Mouse (Mus musculus): Measurements from ENCODE around the gene Igfals. TPM values are rescaled to one million over a fixed set of nuclear protein-coding genes. Genes with fewer than 3 reads are reported as not detected.

Igfals gene
- polyA plus RNA-seq (2015; fragmentation: Nextera tagmentation; extraction: Ambion mirVana), result 2.1 and 2.4 TPM in 2 replicates

DNA sequence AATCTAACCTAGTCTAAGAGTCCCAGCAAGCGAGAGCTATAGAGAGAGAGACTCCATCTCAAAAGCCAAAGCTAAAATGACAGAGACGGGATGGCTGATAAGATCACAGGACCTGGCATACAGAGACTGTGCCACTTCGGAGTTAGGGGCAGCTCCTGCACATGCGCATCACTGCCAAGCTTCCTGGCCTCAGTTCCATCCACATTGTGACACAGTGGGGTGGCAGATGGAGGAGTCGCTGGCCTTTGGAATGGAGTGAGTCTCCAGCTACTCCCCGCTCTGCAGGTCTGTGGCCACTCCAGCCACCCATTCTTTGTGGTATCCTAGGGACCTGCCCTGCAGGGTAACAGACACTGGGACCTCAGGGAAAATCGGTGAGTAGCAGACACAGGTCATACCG is at the start of gene Igfals:
Gene Igfals, plus strand, starts transcription at position 222 of the 400 bp plus-strand sequence.
- DNase-seq (ENCODE audit: low spot score), result no peak

DNA sequence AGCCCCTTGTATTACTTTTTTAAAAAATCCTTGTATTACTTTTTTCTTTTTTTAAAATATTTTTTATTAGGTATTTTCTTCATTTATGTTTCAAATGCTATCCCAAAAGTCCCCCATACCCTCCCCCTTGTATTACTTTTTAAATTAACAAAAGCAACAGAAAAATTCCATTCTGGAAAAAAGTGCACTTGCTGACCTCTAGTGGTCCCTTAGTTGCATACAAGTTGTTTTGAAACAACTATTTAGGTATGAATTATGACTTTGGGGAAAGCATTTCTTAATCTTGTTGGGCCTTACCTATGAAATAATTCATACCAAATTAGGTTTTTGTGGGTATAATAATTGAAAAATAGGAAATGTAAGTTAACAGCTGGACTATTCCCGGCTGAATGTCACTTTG is 48.3 kb upstream of the Igfals start:
- DNase-seq (ENCODE audit: low spot score), result no peak

GRCm38 (mm10) chr17:24818172-24818571 is 47.6 kb upstream of the Igfals start:
- DNase-seq (ENCODE audit: low spot score), result no peak

GRCm38 (mm10) chr17:24819469-24819868 is 46.3 kb upstream of the Igfals start:
- no peak for DNase-seq (ENCODE audit: low spot score)

DNA sequence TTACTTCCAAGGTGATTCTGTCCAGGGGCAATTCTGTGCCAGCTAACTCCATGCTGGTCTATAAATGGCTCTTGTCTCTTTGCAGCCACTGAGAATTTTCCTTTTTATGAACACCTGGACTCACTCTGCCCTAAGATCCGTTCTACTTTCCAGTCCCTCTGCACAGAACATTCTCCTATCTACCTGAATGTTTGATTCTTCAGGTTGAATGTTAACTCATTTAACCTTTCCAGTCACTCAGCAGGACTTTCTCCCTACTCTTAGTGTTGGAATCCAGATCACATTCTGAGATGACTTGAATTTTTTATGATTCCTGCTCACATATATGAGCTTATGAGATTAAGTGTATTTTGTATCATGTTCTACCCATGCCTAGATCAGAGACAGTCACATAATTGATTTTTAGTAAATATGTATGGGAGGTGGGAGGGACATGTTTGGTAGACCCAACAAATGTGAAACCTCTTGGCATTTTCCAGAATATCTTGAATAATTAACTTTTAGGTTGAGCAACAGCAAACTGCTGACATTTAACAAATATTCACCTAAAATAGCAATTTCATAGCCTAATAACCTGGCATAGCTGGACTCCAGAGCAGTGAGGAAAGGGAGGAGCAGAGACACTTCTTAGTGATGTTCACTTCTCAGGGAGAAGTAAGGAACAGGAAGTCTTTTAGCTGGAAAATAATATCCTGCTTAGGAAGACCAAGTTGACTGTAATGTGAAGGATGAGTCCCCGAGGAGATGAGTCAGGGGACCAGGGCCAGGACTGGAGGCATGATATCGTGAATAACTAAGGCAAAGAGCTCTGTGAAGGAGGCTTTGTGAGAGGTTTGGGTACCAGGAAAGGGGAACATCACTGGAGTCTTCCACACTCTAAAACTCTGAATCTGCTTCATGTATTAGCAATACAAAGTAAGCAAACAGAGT is 44.2 kb upstream of the Igfals start:
- no peak for DNase-seq (ENCODE audit: low spot score)

DNA sequence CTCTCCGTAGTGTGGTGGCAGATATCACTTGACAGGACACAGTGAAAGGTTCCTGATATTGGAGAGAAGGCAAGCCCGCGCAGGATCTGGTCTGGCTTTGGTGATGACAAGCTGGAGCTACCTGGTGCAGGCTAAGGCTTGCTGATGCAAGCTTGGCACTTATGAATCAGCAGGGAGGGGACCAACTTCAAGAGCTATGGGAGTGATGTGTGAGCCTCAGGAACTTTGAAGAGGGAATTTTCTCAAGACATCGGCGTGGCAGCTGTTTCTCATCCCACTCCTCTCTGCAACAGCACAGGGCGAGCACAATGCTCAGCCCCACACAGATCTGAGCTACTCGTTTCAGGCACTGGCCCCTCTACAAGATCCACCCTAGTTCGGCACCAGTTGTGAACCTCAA is 26.0 kb upstream of the Igfals start, which contains the start of gene Hagh:
Gene Hagh, plus strand, starts transcription at position 302 of the 400 bp plus-strand sequence.
- DNase-seq (ENCODE audit: low spot score), result no peak

DNA sequence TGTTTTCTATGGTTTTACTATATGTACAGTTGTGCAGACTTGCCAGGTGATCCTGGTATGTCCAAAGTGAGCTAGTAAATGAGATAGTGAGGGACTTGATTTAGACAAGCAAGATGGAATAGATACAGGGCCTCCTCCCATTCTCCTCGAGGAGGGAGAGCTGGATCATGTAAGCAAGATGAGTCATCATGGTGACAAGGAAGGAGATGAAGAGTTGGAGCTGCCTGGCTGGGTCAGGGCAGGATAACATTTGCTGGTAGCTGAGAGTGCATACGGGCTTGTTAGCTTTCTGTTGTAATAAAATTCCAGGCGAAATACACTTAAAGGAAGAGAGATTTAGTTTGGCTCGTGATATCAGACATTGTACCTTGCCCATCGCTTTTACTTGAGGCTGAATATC is 25.5 kb upstream of the Igfals start:
- DNase-seq (ENCODE audit: low spot score), result no peak

DNA sequence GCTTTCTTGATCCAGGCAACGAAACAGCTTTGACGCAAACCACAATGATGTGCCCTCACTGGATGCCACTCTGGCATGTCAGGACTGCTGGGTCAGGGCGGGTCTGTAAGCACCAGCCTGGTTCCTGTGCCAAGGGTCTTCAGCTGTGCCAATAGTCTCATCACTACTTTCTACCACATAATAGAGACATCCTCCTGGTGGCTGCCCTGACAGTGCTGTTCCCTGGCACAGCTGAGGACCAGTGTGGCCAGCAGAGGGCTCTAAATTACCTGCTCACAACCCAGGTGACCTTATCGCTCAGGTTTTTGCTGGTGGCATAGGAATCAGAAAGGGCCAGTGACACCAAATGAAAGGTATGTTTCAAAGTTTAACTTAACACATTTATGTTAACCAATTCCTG is 24.7 kb upstream of the Igfals start:
- peak; percentile 31 for DNase-seq (ENCODE audit: low spot score)

- no peak for DNase-seq (ENCODE audit: low spot score)
These were observed 23.2 kb upstream of the Igfals start for GRCm38 (mm10) chr17:24842631-24843030.

- no peak for DNase-seq (ENCODE audit: low spot score)
These were observed 21.3 kb upstream of the Igfals start for GRCm38 (mm10) chr17:24844525-24844924.

DNA sequence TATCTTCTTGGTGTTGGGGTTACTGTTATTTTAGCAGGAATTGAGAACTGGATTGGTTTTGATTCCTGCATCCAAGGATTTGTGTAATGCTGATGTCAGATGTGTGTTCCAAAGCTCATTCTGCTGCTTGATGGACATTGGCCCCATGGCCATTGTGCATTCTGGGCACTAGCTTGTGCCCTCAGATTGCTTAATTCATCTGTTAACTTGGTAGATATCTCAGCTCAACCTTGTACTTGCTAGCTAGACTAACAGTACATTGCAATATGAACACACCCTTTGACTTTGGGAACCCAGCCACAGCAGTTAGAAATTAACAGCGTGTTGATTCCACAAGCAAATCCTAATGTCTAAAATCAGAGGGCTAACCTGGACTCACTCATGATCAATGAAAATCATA is 18.4 kb upstream of the Igfals start:
- DNase-seq (ENCODE audit: low spot score), result no peak

DNA sequence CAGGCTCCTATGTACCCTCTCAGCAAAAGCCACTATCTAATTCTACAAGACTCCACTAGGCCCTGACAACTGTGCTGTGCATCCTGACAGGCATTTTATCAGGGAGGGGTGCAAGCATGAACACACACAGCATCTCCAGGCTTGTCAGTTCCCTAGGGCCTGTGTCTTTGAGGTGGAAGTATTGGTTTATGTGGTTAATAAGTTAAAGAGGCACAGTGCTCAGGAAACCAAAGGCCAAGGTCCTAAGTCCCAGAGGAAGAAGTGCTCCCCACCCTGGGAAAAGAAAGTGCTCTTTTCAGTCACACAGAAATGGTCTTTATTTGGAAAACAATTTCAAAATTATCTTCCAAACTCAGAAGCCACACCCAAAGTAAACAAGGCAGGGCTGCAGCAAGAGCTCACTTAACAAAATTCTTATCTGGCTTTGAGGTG is 17.2 kb upstream of the Igfals start:
- no peak for DNase-seq (ENCODE audit: low spot score)

- no peak for DNase-seq (ENCODE audit: low spot score)
These were observed 16.1 kb upstream of the Igfals start for GRCm38 (mm10) chr17:24849733-24850064.

DNA sequence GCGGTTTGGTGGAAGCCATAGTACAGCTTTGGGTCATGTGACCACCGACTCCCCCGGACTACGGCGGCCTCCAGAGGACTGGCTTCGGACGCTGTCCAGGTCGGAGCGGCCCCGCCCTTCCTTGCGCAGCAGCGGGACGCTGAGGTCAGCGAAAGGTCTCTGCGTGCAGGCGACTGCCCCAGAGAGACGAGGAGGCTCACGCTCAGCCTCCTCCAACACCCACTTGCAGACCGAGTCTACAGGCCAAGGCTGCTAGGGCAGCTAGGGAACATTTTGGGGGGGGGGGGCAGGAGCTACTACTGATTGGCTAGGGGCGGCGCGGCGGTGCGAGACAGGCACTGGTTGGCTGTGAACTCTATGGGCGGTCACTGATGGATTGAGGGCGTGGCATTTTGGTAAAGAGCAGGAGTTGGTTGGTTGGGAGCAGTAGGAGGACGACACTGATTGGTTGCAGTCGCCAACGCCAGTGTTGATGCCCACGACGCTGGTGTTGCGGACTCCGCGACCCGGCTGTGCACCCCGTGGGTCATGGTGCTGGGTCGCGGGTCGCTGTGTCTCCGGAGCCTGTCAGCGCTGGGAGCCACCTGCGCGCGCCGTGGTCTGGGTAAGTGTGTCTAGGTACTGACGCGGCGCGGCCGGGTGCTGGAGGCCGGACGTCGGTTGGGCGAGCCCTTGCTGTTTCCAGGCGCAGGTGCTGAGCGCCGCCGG is 15.6 kb upstream of the Igfals start, which contains the start of gene Fahd1:
Gene Fahd1, minus strand, starts transcription at position 300 of the 708 bp plus-strand sequence.
- peak; percentile 96 for DNase-seq (ENCODE audit: low spot score)

DNA sequence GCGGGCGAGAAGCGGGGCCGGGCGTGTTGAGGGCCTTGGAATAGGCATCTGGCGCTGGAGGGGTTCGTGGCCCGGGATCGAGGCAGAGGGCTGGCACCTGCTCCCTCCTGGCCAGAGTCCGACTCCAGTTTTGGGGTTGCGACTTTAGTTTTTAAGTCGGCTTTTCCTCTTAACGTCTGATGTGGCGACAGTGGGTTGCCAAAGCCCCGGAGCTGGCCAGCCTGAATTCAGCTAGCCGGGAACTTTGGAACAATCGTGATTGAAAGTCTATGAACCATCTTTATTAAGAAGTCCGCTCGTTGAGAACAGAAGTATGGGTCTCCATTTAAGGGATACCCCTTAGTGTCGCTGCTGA is 15.0 kb upstream of the Igfals start:
- no peak for DNase-seq (ENCODE audit: low spot score)

DNA sequence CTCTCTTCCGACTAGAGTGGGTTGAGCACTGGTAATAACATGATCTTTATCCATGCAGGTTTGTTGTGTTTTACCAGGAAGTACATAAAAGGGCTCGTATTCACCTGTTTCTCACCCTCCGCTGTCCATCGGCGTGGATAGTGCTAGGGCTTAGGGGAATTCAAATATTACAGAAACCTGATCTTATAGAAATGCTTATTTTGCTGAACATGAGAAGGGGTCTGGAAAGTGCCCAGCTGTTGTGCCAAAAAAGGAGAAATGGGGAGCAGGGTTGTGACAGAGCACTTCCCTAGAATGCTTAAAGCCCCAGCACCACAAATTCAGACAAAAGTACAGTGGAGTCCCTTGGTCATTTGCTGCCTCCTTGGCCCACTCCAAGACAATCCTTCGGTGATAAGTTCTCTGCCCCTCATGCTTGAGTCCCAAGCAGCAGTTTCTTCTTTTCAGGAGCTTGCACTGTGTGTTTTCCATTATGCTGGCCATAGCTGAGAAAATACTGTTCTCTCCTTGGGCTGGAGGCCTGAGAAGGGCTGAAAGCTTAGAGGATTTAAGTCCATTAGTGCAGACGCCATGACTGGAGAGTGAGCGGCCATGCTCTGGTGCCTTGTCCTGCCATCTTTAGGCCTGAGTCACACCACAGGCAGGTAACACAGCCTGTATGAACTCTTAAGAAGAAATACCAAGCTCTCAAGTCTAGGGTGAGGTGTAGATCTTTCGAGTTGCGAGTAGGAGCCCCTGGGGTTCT is 14.2 kb upstream of the Igfals start:
- no peak for DNase-seq (ENCODE audit: low spot score)

GRCm38 (mm10) chr17:24855838-24856464 is 9.8 kb upstream of the Igfals start:
- DNase-seq (ENCODE audit: low spot score), result no peak

DNA sequence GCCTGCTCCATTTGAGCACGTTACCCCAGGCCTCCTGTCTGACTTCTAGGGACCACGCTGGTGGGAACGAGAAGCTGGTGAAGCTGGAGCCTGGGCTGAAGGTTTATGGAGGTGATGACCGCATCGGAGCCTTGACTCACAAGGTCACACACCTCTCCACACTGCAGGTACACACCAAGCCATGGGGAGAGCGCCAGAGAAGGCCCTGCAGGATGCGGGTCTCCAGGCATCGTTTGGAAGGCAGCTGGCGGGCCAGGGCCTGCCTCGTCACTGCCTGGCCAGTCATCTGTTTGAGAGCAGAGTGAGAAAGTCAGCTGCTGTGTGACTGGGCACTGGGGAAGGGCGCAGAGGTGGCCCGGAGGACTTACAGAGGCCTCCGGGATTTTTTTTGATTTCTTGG is 9.2 kb upstream of the Igfals start:
- no peak for DNase-seq (ENCODE audit: low spot score)

DNA sequence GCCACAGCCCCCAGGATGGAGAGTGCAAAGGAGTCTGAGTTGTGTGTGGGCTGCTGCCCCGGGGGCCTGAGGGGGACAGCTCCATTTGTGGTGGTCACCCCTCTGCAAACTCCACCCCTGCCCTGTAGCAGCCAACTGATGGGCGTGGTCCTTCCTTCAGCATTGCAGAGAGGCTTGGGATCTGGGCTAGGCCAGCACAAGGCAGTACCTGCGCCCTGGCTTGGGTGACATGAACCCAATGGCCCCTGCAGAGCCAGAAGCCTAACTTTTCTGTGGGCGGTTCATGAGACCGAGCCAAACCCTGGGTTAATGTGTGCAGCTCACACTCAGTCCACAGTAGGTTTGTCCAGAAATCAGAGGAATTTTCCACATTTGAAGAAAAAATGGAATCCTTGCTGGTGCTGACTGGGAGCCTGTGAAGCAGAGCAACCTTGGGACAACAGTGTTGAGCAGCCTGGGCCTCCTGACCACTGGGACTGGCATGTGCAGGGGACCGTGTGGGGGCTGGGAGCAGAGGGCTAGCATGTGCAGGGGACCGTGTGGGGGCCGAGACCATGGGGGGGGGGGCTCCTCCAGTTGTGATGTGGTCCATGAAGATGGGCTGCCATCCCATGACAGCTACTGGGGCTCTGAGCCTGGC is 7.8 kb upstream of the Igfals start:
- no peak for DNase-seq (ENCODE audit: low spot score)

- no peak for DNase-seq (ENCODE audit: low spot score)
These were observed 6.8 kb upstream of the Igfals start for GRCm38 (mm10) chr17:24858967-24859366.

DNA sequence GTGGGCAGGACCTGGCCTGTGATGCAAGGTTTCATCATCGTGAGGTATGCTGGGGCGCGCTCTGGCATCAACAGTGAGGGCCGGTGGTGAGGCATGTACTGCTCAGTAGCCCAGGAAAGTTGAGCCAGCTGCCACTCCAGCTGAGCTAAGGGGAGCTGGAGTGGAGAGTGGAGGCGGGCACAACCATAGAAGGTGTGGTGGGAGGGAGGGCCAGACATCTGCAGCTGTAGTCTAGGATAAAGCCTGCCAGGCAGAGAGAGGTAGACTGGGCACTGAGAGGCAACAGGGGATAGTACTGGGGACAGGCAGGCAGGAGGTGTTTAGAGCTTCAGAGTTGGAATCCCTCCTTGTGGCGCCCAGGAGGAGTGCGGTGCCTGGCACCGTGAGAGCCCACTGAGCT is 5.7 kb upstream of the Igfals start:
- DNase-seq (ENCODE audit: low spot score), result no peak
